Mouse (Mus musculus) heart, postnatal 0 days (tissue): ENCODE results near the gene Podxl. TPM values are rescaled to one million over a fixed set of nuclear protein-coding genes. Genes with fewer than 3 reads are reported as not detected.

Source experiments
- ATAC-seq: fragments of 200-750 bp; cut with Nextera tagmentation; 2 replicates; pipeline ENCODE4 v1.8.0; 2017; ENCODE audit warnings: low read depth, moderate number of reproducible peaks, moderate library complexity; ENCODE audit not compliant: insufficient read depth
- DNase-seq: peaks from one replicate; pipeline ENCODE4 v3.0.0-alpha.2; 2016; ENCODE audit warnings: low spot score
- H3K27ac ChIP-seq: fragments of 300-500 bp; sonication (generic); 2 replicates; pipeline ENCODE4 v1.5.1; 2014; ENCODE audit warnings: low read depth, mild to moderate bottlenecking
- H3K27me3 ChIP-seq: fragments of 300-500 bp; sonication (generic); 2 replicates; pipeline ENCODE4 v1.6.1; 2014; ENCODE audit warnings: low read length, mixed read lengths; ENCODE audit not compliant: control insufficient read depth, insufficient read depth
- H3K36me3 ChIP-seq: fragments of 300-500 bp; sonication (generic); replicated peaks from 2 replicates; pipeline ENCODE4 v1.6.1; 2014; ENCODE audit warnings: low read length, mixed read lengths; ENCODE audit not compliant: control insufficient read depth, insufficient read depth
- H3K4me1 ChIP-seq: fragments of 300-500 bp; sonication (generic); 2 replicates; pipeline ENCODE4 v1.6.1; 2014; ENCODE audit warnings: antibody characterized with exemption; ENCODE audit not compliant: control insufficient read depth, insufficient read depth
- H3K4me2 ChIP-seq: fragments of 300-500 bp; sonication (generic); 2 replicates; pipeline ENCODE4 v1.6.1; 2014; ENCODE audit warnings: low read depth, mild to moderate bottlenecking, low read length, moderate library complexity
- H3K4me3 ChIP-seq: fragments of 300-500 bp; sonication (generic); 2 replicates; pipeline ENCODE4 v1.5.1; 2014; ENCODE audit warnings: low read depth, low read length
- H3K9ac ChIP-seq: fragments of 300-500 bp; sonication (generic); replicated peaks from 2 replicates; pipeline ENCODE4 v1.6.1; 2014; ENCODE audit warnings: low read depth, low read length, mixed read lengths
- H3K9me3 ChIP-seq: fragments of 300-500 bp; sonication (generic); replicated peaks from 2 replicates; pipeline ENCODE4 v1.6.1; 2016; ENCODE audit warnings: low read length; ENCODE audit not compliant: control insufficient read depth
- CTCF ChIP-seq: IDR thresholded peaks from 2 replicates; pipeline ENCODE4 v1.5.1; 2016; ENCODE audit warnings: antibody characterized with exemption, control low read depth, low read depth
- EP300 ChIP-seq: IDR thresholded peaks from 2 replicates; pipeline ENCODE4 v1.6.1; 2016; ENCODE audit warnings: antibody characterized with exemption, low read depth
- WGBS: fragments of 180-500 bp; shearing (Covaris S2); extraction: QIAGEN DNeasy Blood & Tissue Kit; methylation state at CpG from one replicate; pipeline ENCODE4 v1.1.7; 2014; 5-methylcytosine and 5-hydroxymethylcytosine counted together
- polyA plus RNA-seq: library from polyadenylated mRNA; unstranded; fragments of >200 nt; fragmentation: Nextera tagmentation; extraction: Ambion mirVana; gene quantifications from 2 replicates; pipeline ENCODE4 v1.2.1, GENCODE M21; 2015
- total RNA-seq: library from RNA; depleted of rRNA; stranded (reverse); fragments of >200 nt; gene quantifications from 2 replicates; pipeline ENCODE4 v1.2.3, GENCODE M21; 2014; ENCODE audit warnings: low replicate concordance

Gene Podxl
- total and polyA plus RNA-seq, 2 experiments from 2014 or later, result 17.6 to 44.0 TPM

- H3K9ac ChIP-seq, result no peak overlapping the region
- no peak for ATAC-seq
- WGBS, result 72% methylated on average over 2 of the region's 2 CpGs
- no peaks in the 10 kb centered on the region for H3K4me1 ChIP-seq
- no peak overlapping the region for H3K27ac ChIP-seq
- H3K27me3 ChIP-seq, result no peaks in the 10 kb centered on the region
- no peaks in the 10 kb centered on the region for H3K9me3 ChIP-seq
- H3K4me3 ChIP-seq, result no peak overlapping the region
- no peak overlapping the region for H3K4me2 ChIP-seq
- TF ChIP-seq CTCF (no peak), EP300 (no peak)
- H3K36me3 ChIP-seq, result no peaks in the 10 kb centered on the region
- no peak for DNase-seq
These were observed 22.3 kb upstream of the Podxl start for GRCm38 (mm10) chr6:31586127-31586526.

GRCm38 (mm10) chr6:31576151-31576550 is 12.4 kb upstream of the Podxl start:
- TF ChIP-seq CTCF, result no peak
- TF ChIP-seq EP300, result no peak
- no peak overlapping the region for H3K4me3 ChIP-seq
- ATAC-seq (no peak), DNase-seq (no peak)
- H3K9ac ChIP-seq, result no peak overlapping the region
- H3K27me3 ChIP-seq, result no peaks in the 10 kb centered on the region
- WGBS, result 82% methylated on average over 9 of the region's 9 CpGs
- no peaks in the 10 kb centered on the region for H3K4me1 ChIP-seq
- H3K9me3 ChIP-seq, result no peaks in the 10 kb centered on the region
- H3K36me3 ChIP-seq, result no peaks in the 10 kb centered on the region
- no peak overlapping the region for H3K27ac ChIP-seq
- no peak overlapping the region for H3K4me2 ChIP-seq

GRCm38 (mm10) chr6:31575063-31575462 is 11.3 kb upstream of the Podxl start:
- no peaks in the 10 kb centered on the region for H3K36me3 ChIP-seq
- no peaks in the 10 kb centered on the region for H3K9me3 ChIP-seq
- H3K4me2 ChIP-seq, result no peak overlapping the region
- no peak for DNase-seq
- H3K27me3 ChIP-seq, result no peaks in the 10 kb centered on the region
- H3K4me3 ChIP-seq, result no peak overlapping the region
- TF ChIP-seq CTCF (no peak), EP300 (no peak)
- 35% methylated on average over 4 of the region's 4 CpGs for WGBS
- no peak for ATAC-seq
- H3K9ac ChIP-seq, result no peak overlapping the region
- no peaks in the 10 kb centered on the region for H3K4me1 ChIP-seq
- H3K27ac ChIP-seq, result no peak overlapping the region

- ATAC-seq, result no peak
- TF ChIP-seq CTCF, result no peak
- no peak for TF ChIP-seq EP300
- H3K4me2 ChIP-seq, result no peak overlapping the region
- H3K9me3 ChIP-seq, result no peaks in the 10 kb centered on the region
- no peaks in the 10 kb centered on the region for H3K27me3 ChIP-seq
- H3K36me3 ChIP-seq, result no peaks in the 10 kb centered on the region
- no peak overlapping the region for H3K27ac ChIP-seq
- 78% methylated on average over 3 of the region's 3 CpGs for WGBS
- no peaks in the 10 kb centered on the region for H3K4me1 ChIP-seq
- H3K9ac ChIP-seq, result no peak overlapping the region
- no peak for DNase-seq
- no peak overlapping the region for H3K4me3 ChIP-seq
These were observed 7.7 kb upstream of the Podxl start for GRCm38 (mm10) chr6:31571459-31571858.

GRCm38 (mm10) chr6:31568070-31568595 is 4.4 kb upstream of the Podxl start:
- Histone ChIP-seq H3K4me1 (no peaks in the 10 kb centered on the region; the same call in 1 of the 2 replicates), H3K27me3 (peaks cover 4% of the 10 kb centered on the region; the same call in 1 of the 2 replicates), H3K4me3 (no peak overlapping the region), H3K36me3 (no peaks in the 10 kb centered on the region), H3K27ac (no peak overlapping the region), H3K9me3 (no peaks in the 10 kb centered on the region), H3K9ac (no peak overlapping the region), H3K4me2 (no peak overlapping the region)
- TF ChIP-seq CTCF (no peak), EP300 (no peak)
- whole genome bisulfite sequencing, result 47% methylated on average over 7 of the region's 7 CpGs
- DNase-seq, result no peak
- ATAC-seq, result no peak

GRCm38 (mm10) chr6:31567200-31567599 is 3.4 kb upstream of the Podxl start:
- no peak overlapping the region for H3K4me2 ChIP-seq
- H3K27me3 ChIP-seq, result peaks cover 6% of the 10 kb centered on the region
- 34% methylated on average over 7 of the region's 7 CpGs for WGBS
- no peaks in the 10 kb centered on the region; the same call in 1 of the 2 replicates for H3K4me1 ChIP-seq
- H3K9me3 ChIP-seq, result no peaks in the 10 kb centered on the region
- no peak for ATAC-seq
- H3K36me3 ChIP-seq, result no peaks in the 10 kb centered on the region
- TF ChIP-seq EP300, result no peak
- no peak for TF ChIP-seq CTCF
- no peak for DNase-seq
- H3K27ac ChIP-seq, result no peak overlapping the region
- no peak overlapping the region for H3K4me3 ChIP-seq
- no peak overlapping the region for H3K9ac ChIP-seq
